Mouse (Mus musculus): ENCODE data around the gene Atp1a1.

DNA sequence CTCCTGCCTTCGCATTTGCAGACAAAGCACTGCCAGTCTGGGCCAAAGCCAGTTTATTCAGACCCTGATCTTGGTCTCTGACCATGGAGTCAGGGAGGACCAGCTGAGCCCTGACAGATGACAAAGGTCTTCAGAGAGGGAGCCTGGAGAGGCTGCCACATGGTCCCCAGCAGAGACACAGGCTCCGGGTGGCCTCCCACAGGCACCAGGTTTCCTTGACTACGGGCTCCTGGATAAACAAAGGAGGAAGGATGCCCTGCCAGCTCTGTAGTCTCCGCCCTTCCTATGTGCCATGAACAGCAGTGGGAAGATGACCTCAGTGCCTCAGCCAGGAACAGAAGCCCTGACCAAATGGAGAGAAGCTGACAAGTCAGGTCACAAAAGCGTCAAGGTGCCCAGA, 27.1 kb downstream of the Atp1a1 start:
- TF ChIP-seq GATA1 (IDR thresholded peaks at IDR 0.05; ENCODE audit: low read length): no peak
- no peak for TF ChIP-seq TAL1 (IDR thresholded peaks at IDR 0.05; ENCODE audit: low read length)
